Mouse (Mus musculus) forebrain, embryonic 11.5 days (tissue): ENCODE measurements around the gene Evi5l. TPM values are rescaled to one million over a fixed set of nuclear protein-coding genes. Genes with fewer than 3 reads are reported as not detected.

Experiments
- ATAC-seq: fragments of 200-750 bp; cut with Nextera tagmentation; replicated peaks from 2 replicates; pipeline ENCODE4 v1.8.0; 2017; ENCODE audit warnings: moderate TSS enrichment; ENCODE audit not compliant: low FRiP score
- DNase-seq: peaks from one replicate; pipeline ENCODE4 v3.0.0-alpha.2; 2017; ENCODE audit warnings: low spot score
- H3K27ac ChIP-seq: fragments of 300-500 bp; sonication (generic); 2 replicates; pipeline ENCODE4 v1.5.1; 2014; ENCODE audit warnings: low read depth, low read length
- H3K27me3 ChIP-seq: fragments of 300-500 bp; sonication (generic); 2 replicates; pipeline ENCODE4 v1.6.1; 2014; ENCODE audit warnings: mild to moderate bottlenecking, low read length, mixed read lengths; ENCODE audit not compliant: control insufficient read depth, insufficient read depth
- H3K36me3 ChIP-seq: fragments of 300-500 bp; sonication (generic); 2 replicates; pipeline ENCODE4 v1.6.1; 2014; ENCODE audit warnings: mild to moderate bottlenecking, low read length, moderate library complexity, mixed read lengths; ENCODE audit not compliant: control insufficient read depth, insufficient read depth
- H3K4me1 ChIP-seq: fragments of 300-500 bp; sonication (generic); replicated peaks from 2 replicates; pipeline ENCODE4 v1.6.1; 2014; ENCODE audit warnings: low read length, mixed read lengths; ENCODE audit not compliant: control insufficient read depth, insufficient read depth
- H3K4me2 ChIP-seq: fragments of 300-500 bp; sonication (generic); 2 replicates; pipeline ENCODE4 v1.6.1; 2014; ENCODE audit warnings: low read depth, mild to moderate bottlenecking, low read length, moderate library complexity, mixed read lengths; ENCODE audit not compliant: severe bottlenecking
- H3K4me3 ChIP-seq: fragments of 300-500 bp; sonication (generic); 2 replicates; pipeline ENCODE4 v1.5.1; 2014; ENCODE audit warnings: low read depth, low read length
- H3K9ac ChIP-seq: fragments of 300-500 bp; sonication (generic); 2 replicates; pipeline ENCODE4 v1.6.1; 2014; ENCODE audit warnings: low read length
- H3K9me3 ChIP-seq: fragments of 300-500 bp; sonication (generic); 2 replicates; pipeline ENCODE4 v1.6.1; 2016; ENCODE audit warnings: low read length, mixed read lengths; ENCODE audit not compliant: control insufficient read depth
- WGBS: fragments of 180-500 bp; shearing (Covaris S2); extraction: QIAGEN DNeasy Blood & Tissue Kit; methylation state at CpG from one replicate; pipeline ENCODE4 v1.1.7; 2014; 5-methylcytosine and 5-hydroxymethylcytosine counted together
- polyA plus RNA-seq: library from polyadenylated mRNA; unstranded; fragments of >200 nt; fragmentation: Nextera tagmentation; extraction: Ambion mirVana; gene quantifications from 2 replicates; pipeline ENCODE4 v1.2.1, GENCODE M21; 2014

The Evi5l gene
- 32.6 and 32.8 TPM in 2 replicates for polyA plus RNA-seq

- Histone ChIP-seq H3K4me2 (peak within 1 kb of the TSS; percentile 87), H3K27me3 (no peaks in the 10 kb centered on the region), H3K27ac (no peak within 1 kb of the TSS), H3K4me3 (peak within 1 kb of the TSS; percentile 63), H3K9ac (peak within 1 kb of the TSS; percentile 67), H3K36me3 (no peaks in the 10 kb centered on the region), H3K9me3 (no peaks in the 10 kb centered on the region), H3K4me1 (0 out of 2 replicates have a peak, but pooled peaks cover 2% of the 10 kb centered on the region)
- peak; percentile 98 for ATAC-seq
- peak; percentile 97 for DNase-seq
- WGBS = under 1% methylated on average over 51 of the region's 51 CpGs
These were observed at the start of gene Evi5l for GRCm38 (mm10) chr8:4165852-4166751. TSS of gene Evi5l (plus strand) at chr8:4166567.

DNA sequence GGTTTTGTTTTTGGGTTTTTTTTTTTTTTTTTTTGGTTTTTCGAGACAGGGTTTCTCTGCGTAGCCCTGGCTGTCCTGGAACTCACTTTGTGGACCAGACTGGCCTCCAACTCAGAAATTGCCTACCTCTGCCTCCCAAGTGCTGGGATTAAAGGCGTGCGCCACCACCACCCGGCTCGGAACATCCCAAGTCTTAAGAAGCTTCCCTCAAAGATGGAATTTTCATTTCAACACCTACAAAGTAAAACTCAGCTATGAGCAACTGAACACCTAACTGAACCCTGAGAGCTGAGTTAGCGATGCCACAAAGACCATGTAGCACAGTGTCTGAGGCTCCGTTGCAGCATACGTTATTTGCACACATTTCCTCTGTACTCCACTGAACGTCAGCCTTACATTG is 32.6 kb upstream of the Evi5l start, which contains the start of gene Cd209g:
Cd209g (plus strand) TSS at position 301 of the 400 bp plus-strand sequence.
- H3K36me3 ChIP-seq = no peaks in the 10 kb centered on the region
- DNase-seq (no peak), ATAC-seq (no peak)
- H3K27ac ChIP-seq = no peak within 1 kb of the TSS
- H3K27me3 ChIP-seq = no peaks in the 10 kb centered on the region
- H3K9ac ChIP-seq = no peak within 1 kb of the TSS
- no peaks in the 10 kb centered on the region for H3K9me3 ChIP-seq
- H3K4me3 ChIP-seq = no peak within 1 kb of the TSS
- WGBS = 90% methylated on average over 10 of the region's 10 CpGs
- H3K4me2 ChIP-seq = no peak within 1 kb of the TSS
- no peaks in the 10 kb centered on the region for H3K4me1 ChIP-seq

DNA sequence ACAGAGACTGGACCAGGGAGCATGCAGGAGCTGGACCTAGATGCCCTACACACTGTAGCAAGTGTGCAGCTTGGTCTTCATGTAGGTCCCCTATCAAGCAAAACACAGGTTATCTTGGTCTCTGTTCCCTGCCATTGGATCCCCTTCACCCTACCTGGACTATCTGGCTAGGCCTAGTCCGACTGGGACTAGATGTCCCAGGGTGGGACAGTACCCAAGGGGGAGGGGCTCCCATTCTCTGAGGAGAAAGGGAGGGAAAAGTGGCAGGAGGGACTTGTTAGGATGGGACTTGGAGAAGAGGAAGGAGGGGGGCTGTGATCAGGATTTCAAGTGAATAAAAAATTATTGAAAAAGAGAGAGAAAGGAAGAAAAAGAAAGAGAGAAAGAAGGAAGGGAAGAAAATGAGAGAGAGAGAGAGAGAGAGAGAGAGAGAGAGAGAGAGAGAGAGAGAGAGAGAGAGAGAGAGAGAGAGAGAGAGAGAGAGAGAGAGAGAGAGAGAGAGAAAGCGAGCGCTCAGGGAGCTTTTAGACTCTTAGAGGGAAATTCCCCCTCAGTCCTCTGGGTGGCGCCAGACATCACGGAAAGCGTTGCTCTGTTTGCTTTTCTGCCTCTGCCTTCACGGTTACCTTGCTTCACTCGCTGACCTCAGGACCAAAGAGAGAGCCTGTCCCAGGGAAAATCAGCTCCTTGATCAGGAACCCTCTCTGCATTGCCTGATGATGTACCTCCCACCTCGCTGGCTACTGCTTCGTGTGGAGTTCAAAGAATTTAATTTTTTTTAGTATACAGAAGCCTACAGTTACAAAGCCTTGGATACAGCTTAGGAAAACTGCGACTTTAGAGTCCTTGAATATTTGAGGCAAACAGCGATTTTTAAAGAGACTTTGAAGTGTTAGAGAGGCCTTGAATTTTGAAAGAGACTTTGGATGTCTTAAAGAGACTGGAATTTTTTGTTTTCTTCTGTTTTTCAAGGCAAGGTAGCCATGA is 26.4 kb upstream of the Evi5l start:
- H3K27me3 ChIP-seq = no peaks in the 10 kb centered on the region
- H3K4me3 ChIP-seq = no peak overlapping the region
- H3K4me2 ChIP-seq = no peak overlapping the region
- no peaks in the 10 kb centered on the region for H3K9me3 ChIP-seq
- ATAC-seq (peak; percentile 77), DNase-seq (peak; percentile 85)
- no peak overlapping the region for H3K9ac ChIP-seq
- H3K4me1 ChIP-seq = no peaks in the 10 kb centered on the region
- WGBS = 12% methylated on average over 12 of the region's 12 CpGs
- H3K27ac ChIP-seq = no peak overlapping the region
- no peaks in the 10 kb centered on the region for H3K36me3 ChIP-seq

- Histone ChIP-seq H3K27me3 (no peaks in the 10 kb centered on the region), H3K4me1 (no peaks in the 10 kb centered on the region), H3K4me3 (no peak overlapping the region), H3K27ac (no peak overlapping the region), H3K4me2 (no peak overlapping the region), H3K36me3 (no peaks in the 10 kb centered on the region), H3K9ac (no peak overlapping the region), H3K9me3 (no peaks in the 10 kb centered on the region)
- DNase-seq (no peak), ATAC-seq (no peak)
- WGBS = 59% methylated on average over 3 of the region's 3 CpGs
These were observed 24.6 kb upstream of the Evi5l start for GRCm38 (mm10) chr8:4141721-4142120.

DNA sequence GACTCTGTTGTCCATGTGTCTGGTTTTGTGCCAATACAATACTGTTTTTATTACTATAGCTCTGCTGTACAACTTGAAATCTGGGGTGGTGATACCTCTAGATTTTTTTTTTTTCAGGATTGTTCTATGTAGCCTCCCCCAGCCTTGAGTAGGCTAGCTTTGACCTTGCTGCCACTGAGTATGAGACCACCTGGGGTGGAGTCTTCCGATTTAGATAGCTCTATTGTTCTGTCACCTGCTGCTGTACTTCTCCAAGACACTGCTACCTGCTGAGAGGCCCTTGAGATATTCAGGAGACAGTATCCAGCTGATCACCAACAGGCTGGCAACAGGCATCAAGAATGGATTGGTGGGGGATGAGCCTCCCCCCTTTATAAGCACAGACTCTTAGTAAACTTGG is 19.1 kb upstream of the Evi5l start:
- WGBS = 14% methylated on average over 1 of the region's 1 CpGs
- ATAC-seq (no peak), DNase-seq (no peak)
- Histone ChIP-seq H3K4me3 (no peak overlapping the region), H3K27me3 (no peaks in the 10 kb centered on the region), H3K4me1 (no peaks in the 10 kb centered on the region), H3K9me3 (no peaks in the 10 kb centered on the region; the same call in 1 of the 2 replicates), H3K36me3 (no peaks in the 10 kb centered on the region), H3K27ac (no peak overlapping the region), H3K4me2 (no peak overlapping the region), H3K9ac (no peak overlapping the region)

- Histone ChIP-seq H3K4me3 (no peak overlapping the region), H3K9me3 (no peaks in the 10 kb centered on the region; the same call in 1 of the 2 replicates), H3K4me2 (no peak overlapping the region), H3K27me3 (no peaks in the 10 kb centered on the region), H3K36me3 (no peaks in the 10 kb centered on the region), H3K27ac (no peak overlapping the region), H3K4me1 (no peaks in the 10 kb centered on the region), H3K9ac (no peak overlapping the region)
- no peak for ATAC-seq
- no peak for DNase-seq
These were observed 11.5 kb upstream of the Evi5l start for GRCm38 (mm10) chr8:4154878-4155277.

- no peak for ATAC-seq
- no peak overlapping the region for H3K27ac ChIP-seq
- 65% methylated on average over 4 of the region's 4 CpGs for WGBS
These were observed 3.6 kb upstream of the Evi5l start for GRCm38 (mm10) chr8:4162786-4163185.

GRCm38 (mm10) chr8:4165176-4165851 is 1.1 kb upstream of the Evi5l start:
- DNase-seq (no peak), ATAC-seq (no peak)
- H3K4me3 ChIP-seq = peak overlapping the region; percentile 63
- 8% methylated on average over 13 of the region's 13 CpGs for WGBS
- no peaks in the 10 kb centered on the region for H3K27me3 ChIP-seq
- peak overlapping the region; percentile 52 for H3K4me2 ChIP-seq
- H3K36me3 ChIP-seq = no peaks in the 10 kb centered on the region
- H3K4me1 ChIP-seq = 0 out of 2 replicates have a peak, but pooled peaks cover 2% of the 10 kb centered on the region
- H3K9me3 ChIP-seq = no peaks in the 10 kb centered on the region
- peak overlapping the region; percentile 53; the same call in 1 of the 2 replicates for H3K9ac ChIP-seq
- H3K27ac ChIP-seq = no peak overlapping the region

More at GRCm38 (mm10) chr8:4162786-4163185, 3.6 kb upstream of the Evi5l start:
- Histone ChIP-seq H3K27me3 (no peaks in the 10 kb centered on the region), H3K9me3 (no peaks in the 10 kb centered on the region), H3K36me3 (no peaks in the 10 kb centered on the region), H3K4me2 (no peak overlapping the region), H3K4me1 (0 out of 2 replicates have a peak, but pooled peaks cover 2% of the 10 kb centered on the region), H3K9ac (no peak overlapping the region), H3K4me3 (no peak overlapping the region)
- no peak for DNase-seq
